Mouse (Mus musculus) right cerebral cortex, postnatal 36 days (tissue): ENCODE measurements at regions not wholly inside any gene's neighbourhood (a gene's known extent, or its start where the extent isn't known, plus 50 kb on each side); places are given as distances from the start of the nearest gene placed in this dataset.

Source experiments
- DNase-seq, 2 experiments: peaks; one replicate each; pipeline ENCODE4 v3.0.0; 2022; ENCODE audit warnings: low spot score in 2 of 2, mixed read lengths in 1 of 2

GRCm38 (mm10) chr17:16101548-16101947 lies 270.7 kb upstream of the Rgmb start:
- DNase-seq: no peak

GRCm38 (mm10) chr17:16092952-16093351 lies 262.1 kb upstream of the Rgmb start:
- DNase-seq: no peak

- DNase-seq: no peak
Measured at GRCm38 (mm10) chr17:16089619-16090280, 258.9 kb upstream of the Rgmb start.

- no peak for DNase-seq
Measured at GRCm38 (mm10) chr17:16088879-16089618, 258.2 kb upstream of the Rgmb start.

- no peak for DNase-seq
Measured at GRCm38 (mm10) chr17:16087046-16087445, 256.2 kb upstream of the Rgmb start.

- DNase-seq: no peak
Measured at GRCm38 (mm10) chr17:16082842-16083241, 252.0 kb upstream of the Rgmb start.

GRCm38 (mm10) chr17:16078549-16078948 lies 247.7 kb upstream of the Rgmb start:
- no peak for DNase-seq

GRCm38 (mm10) chr17:16069334-16069733 lies 238.5 kb upstream of the Rgmb start:
- DNase-seq: no peak

GRCm38 (mm10) chr17:16067858-16068257 lies 237.0 kb upstream of the Rgmb start:
- DNase-seq: no peak

- DNase-seq: peak in 1 of 2 experiments; percentile 2
Measured at GRCm38 (mm10) chr17:16054481-16054880, 223.6 kb upstream of the Rgmb start.

- no peak for DNase-seq
Measured at GRCm38 (mm10) chr17:16051713-16052112, 220.9 kb upstream of the Rgmb start.

GRCm38 (mm10) chr17:16041542-16042251 lies 210.9 kb upstream of the Rgmb start:
- no peak for DNase-seq

- DNase-seq: no peak
Measured at GRCm38 (mm10) chr17:16027989-16028388, 197.2 kb upstream of the Rgmb start.

- DNase-seq: no peak
Measured at GRCm38 (mm10) chr17:16004871-16005575, 174.2 kb upstream of the Rgmb start.

GRCm38 (mm10) chr17:16004002-16004401 lies 173.2 kb upstream of the Rgmb start:
- no peak for DNase-seq

GRCm38 (mm10) chr17:15998771-15999170 lies 167.9 kb upstream of the Rgmb start:
- DNase-seq: no peak

- DNase-seq: no peak
Measured at GRCm38 (mm10) chr17:15997289-15997688, 166.4 kb upstream of the Rgmb start.

GRCm38 (mm10) chr17:15995493-15995892 lies 164.7 kb upstream of the Rgmb start:
- no peak for DNase-seq

GRCm38 (mm10) chr17:15993361-15994287 lies 162.8 kb upstream of the Rgmb start:
- DNase-seq: no peak

- DNase-seq: no peak
Measured at GRCm38 (mm10) chr17:15991916-15992315, 161.1 kb upstream of the Rgmb start.

GRCm38 (mm10) chr17:15990303-15990702 lies 159.5 kb upstream of the Rgmb start:
- DNase-seq: no peak
